Mouse (Mus musculus): Measurements from ENCODE around the gene Ptpru. TPM values are rescaled to one million over a fixed set of nuclear protein-coding genes. Genes with fewer than 3 reads are reported as not detected.

Ptpru gene
- polyA plus RNA-seq, 1 experiment from 2014 or later = 2.3 TPM

DNA sequence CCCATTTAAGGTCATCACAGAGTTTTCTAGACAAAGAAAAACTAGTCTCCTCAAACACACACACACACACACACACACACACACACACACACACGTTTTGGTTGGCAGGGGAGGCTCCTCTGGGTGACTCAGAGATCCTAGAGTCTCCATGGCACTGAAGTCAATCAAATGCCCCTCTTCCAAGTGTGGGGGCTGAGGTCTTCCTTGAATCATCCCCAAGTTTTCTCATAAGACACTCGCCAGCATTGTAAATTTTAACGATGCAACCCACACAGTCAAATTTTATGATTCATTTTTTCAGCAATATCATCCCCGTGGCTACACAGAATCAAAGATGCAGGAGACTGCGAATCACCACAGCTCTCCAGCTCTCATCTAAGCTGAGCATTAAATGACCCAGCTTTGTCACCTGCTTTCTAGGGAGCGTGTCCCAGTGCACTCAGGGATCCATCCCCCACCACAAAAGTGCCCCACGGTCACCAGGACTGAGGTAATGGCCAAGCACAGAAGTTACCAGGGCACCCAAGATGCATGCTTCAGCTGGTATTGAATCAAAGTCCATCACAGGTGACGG, 75.8 kb downstream of the Ptpru start:
- WGBS = 70% methylated on average over 8 of the region's 8 CpGs
- Histone ChIP-seq H3K4me3 (ENCODE audit: low read depth, low read length) (no peak overlapping the region), H3K4me2 (replicated peaks; ENCODE audit: low read depth) (no peak overlapping the region), H3K4me1 (replicated peaks; ENCODE audit: control insufficient read depth, insufficient read depth, low read length) (no peaks in the 10 kb centered on the region), H3K36me3 (ENCODE audit: control insufficient read depth, insufficient read depth) (no peaks in the 10 kb centered on the region), H3K27me3 (replicated peaks; ENCODE audit: control insufficient read depth, insufficient read depth, low read length) (no peaks in the 10 kb centered on the region), H3K27ac (ENCODE audit: low read depth, low read length) (no peak overlapping the region), H3K9me3 (ENCODE audit: control insufficient read depth) (no peaks in the 10 kb centered on the region), H3K9ac (ENCODE audit: low read depth, low read length) (no peak overlapping the region)
- TF ChIP-seq CTCF (IDR thresholded peaks at IDR 0.05; ENCODE audit: low read depth) = no peak
- peak; percentile 43; the same call in 1 of the 2 replicates for ATAC-seq

DNA sequence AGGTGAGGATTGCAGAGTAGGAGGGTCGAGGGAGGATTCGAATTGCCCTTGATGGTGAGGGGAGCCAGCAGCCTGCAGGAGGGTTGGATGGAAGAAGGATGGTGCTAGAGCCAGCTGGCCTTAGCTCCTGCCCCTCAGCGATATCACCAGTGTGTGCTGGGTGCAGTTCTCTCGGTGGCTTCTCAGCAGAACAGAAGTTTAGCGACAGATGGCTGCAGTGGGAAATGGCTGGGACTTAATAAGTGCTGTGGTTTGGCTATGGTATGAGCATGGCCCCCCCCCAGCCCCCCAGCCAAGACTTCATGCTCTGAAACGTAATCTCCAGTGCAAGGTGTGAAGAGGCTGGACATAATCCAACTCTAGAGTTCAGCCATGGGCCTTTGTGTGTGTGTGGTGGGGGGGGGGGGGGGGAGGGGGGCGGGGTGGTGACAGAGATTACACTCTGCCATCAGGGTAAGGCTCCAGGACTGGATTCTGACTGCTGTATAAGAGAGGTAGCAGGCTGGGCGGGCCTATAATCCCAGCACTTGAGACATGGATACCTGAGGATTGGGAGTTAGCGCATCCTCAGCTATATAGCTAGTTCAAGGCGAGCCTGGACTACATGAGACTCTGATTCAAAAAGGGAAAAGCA, 85.8 kb downstream of the Ptpru start:
- TF ChIP-seq CTCF (IDR thresholded peaks at IDR 0.05; ENCODE audit: low read depth) = no peak
- Histone ChIP-seq H3K4me3 (ENCODE audit: low read depth, low read length) (no peak overlapping the region), H3K4me1 (replicated peaks; ENCODE audit: control insufficient read depth, insufficient read depth, low read length) (no peaks in the 10 kb centered on the region), H3K27me3 (replicated peaks; ENCODE audit: control insufficient read depth, insufficient read depth, low read length) (no peaks in the 10 kb centered on the region), H3K4me2 (replicated peaks; ENCODE audit: low read depth) (no peak overlapping the region), H3K9me3 (ENCODE audit: control insufficient read depth) (no peaks in the 10 kb centered on the region), H3K27ac (ENCODE audit: low read depth, low read length) (no peak overlapping the region), H3K36me3 (ENCODE audit: control insufficient read depth, insufficient read depth) (no peaks in the 10 kb centered on the region), H3K9ac (ENCODE audit: low read depth, low read length) (no peak overlapping the region)
- no peak for ATAC-seq
- 59% methylated on average over 10 of the region's 10 CpGs for WGBS

GRCm38 (mm10) chr4:131751561-131751960, 86.5 kb downstream of the Ptpru start:
- 60% methylated on average over 7 of the region's 7 CpGs for WGBS
- Histone ChIP-seq H3K4me2 (replicated peaks; ENCODE audit: low read depth) (no peak overlapping the region), H3K27me3 (replicated peaks; ENCODE audit: control insufficient read depth, insufficient read depth, low read length) (no peaks in the 10 kb centered on the region), H3K27ac (ENCODE audit: low read depth, low read length) (no peak overlapping the region), H3K4me3 (ENCODE audit: low read depth, low read length) (no peak overlapping the region), H3K36me3 (ENCODE audit: control insufficient read depth, insufficient read depth) (no peaks in the 10 kb centered on the region), H3K9ac (ENCODE audit: low read depth, low read length) (no peak overlapping the region), H3K9me3 (ENCODE audit: control insufficient read depth) (no peaks in the 10 kb centered on the region), H3K4me1 (replicated peaks; ENCODE audit: control insufficient read depth, insufficient read depth, low read length) (no peaks in the 10 kb centered on the region)
- no peak for TF ChIP-seq CTCF (IDR thresholded peaks at IDR 0.05; ENCODE audit: low read depth)
- ATAC-seq = no peak

DNA sequence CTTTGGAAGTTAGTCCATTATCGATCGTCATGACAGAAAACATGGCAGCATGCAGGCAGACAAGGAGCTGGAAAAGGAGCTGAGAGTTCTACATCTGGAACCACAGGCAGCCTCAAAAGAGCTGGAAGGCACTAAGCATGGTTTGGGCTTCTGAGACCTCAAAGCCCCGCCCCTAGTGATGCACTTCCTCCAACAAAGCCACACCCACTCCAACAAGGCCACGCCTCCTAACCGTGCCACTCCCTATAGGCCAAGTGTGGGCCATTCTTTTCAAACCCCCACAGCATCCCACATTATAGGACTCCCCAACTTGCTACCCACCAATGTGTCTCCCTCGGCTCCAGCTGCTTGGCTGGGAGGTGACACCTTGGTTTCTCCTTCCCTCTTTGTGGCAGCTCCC, 88.3 kb downstream of the Ptpru start:
- Histone ChIP-seq H3K27ac (ENCODE audit: low read depth, low read length) (no peak overlapping the region), H3K4me1 (replicated peaks; ENCODE audit: control insufficient read depth, insufficient read depth, low read length) (no peaks in the 10 kb centered on the region), H3K4me3 (ENCODE audit: low read depth, low read length) (no peak overlapping the region), H3K27me3 (replicated peaks; ENCODE audit: control insufficient read depth, insufficient read depth, low read length) (no peaks in the 10 kb centered on the region), H3K9me3 (ENCODE audit: control insufficient read depth) (no peaks in the 10 kb centered on the region), H3K36me3 (ENCODE audit: control insufficient read depth, insufficient read depth) (no peaks in the 10 kb centered on the region), H3K9ac (ENCODE audit: low read depth, low read length) (no peak overlapping the region), H3K4me2 (replicated peaks; ENCODE audit: low read depth) (no peak overlapping the region)
- TF ChIP-seq CTCF (IDR thresholded peaks at IDR 0.05; ENCODE audit: low read depth) = no peak
- 80% methylated on average over 6 of the region's 6 CpGs for WGBS
- no peak for ATAC-seq

GRCm38 (mm10) chr4:131744685-131745043, 93.4 kb downstream of the Ptpru start:
- TF ChIP-seq CTCF (IDR thresholded peaks at IDR 0.05; ENCODE audit: low read depth) = no peak
- no peak overlapping the region for H3K27ac ChIP-seq (ENCODE audit: low read depth, low read length)
- no peak overlapping the region for H3K4me2 ChIP-seq (replicated peaks; ENCODE audit: low read depth)
- ATAC-seq = peak; percentile 10; the same call in 1 of the 2 replicates
- H3K27me3 ChIP-seq (replicated peaks; ENCODE audit: control insufficient read depth, insufficient read depth, low read length) = no peaks in the 10 kb centered on the region
- no peak overlapping the region for H3K4me3 ChIP-seq (ENCODE audit: low read depth, low read length)
- H3K9me3 ChIP-seq (ENCODE audit: control insufficient read depth) = no peaks in the 10 kb centered on the region
- H3K9ac ChIP-seq (ENCODE audit: low read depth, low read length) = no peak overlapping the region
- 52% methylated on average over 5 of the region's 5 CpGs for whole genome bisulfite sequencing
- H3K4me1 ChIP-seq (replicated peaks; ENCODE audit: control insufficient read depth, insufficient read depth, low read length) = 0 out of 2 replicates have a peak, but pooled peaks cover 3% of the 10 kb centered on the region
- H3K36me3 ChIP-seq (ENCODE audit: control insufficient read depth, insufficient read depth) = no peaks in the 10 kb centered on the region

GRCm38 (mm10) chr4:131743831-131744684, 94.0 kb downstream of the Ptpru start:
- Histone ChIP-seq H3K4me2 (replicated peaks; ENCODE audit: low read depth) (no peak overlapping the region), H3K27me3 (replicated peaks; ENCODE audit: control insufficient read depth, insufficient read depth, low read length) (no peaks in the 10 kb centered on the region), H3K4me3 (ENCODE audit: low read depth, low read length) (no peak overlapping the region), H3K27ac (ENCODE audit: low read depth, low read length) (peak overlapping the region; percentile 41; the same call in 1 of the 2 replicates), H3K9ac (ENCODE audit: low read depth, low read length) (no peak overlapping the region), H3K36me3 (ENCODE audit: control insufficient read depth, insufficient read depth) (no peaks in the 10 kb centered on the region), H3K4me1 (replicated peaks; ENCODE audit: control insufficient read depth, insufficient read depth, low read length) (0 out of 2 replicates have a peak, but pooled peaks cover 3% of the 10 kb centered on the region), H3K9me3 (ENCODE audit: control insufficient read depth) (no peaks in the 10 kb centered on the region)
- peak; percentile 36; the same call in 1 of the 2 replicates for ATAC-seq
- TF ChIP-seq CTCF (IDR thresholded peaks at IDR 0.05; ENCODE audit: low read depth) = no peak
- WGBS = 23% methylated on average over 5 of the region's 5 CpGs
